Mouse (Mus musculus): Measurements from ENCODE around the gene Hcst.

The Hcst gene

GRCm38 (mm10) chr7:30419561-30420499 is at the start of gene Hcst:
Gene Hcst, minus strand, starts transcription at chr7:30419854.
- DNase-seq (ENCODE audit: low read depth, low spot score), result no peak

- no peak for DNase-seq (ENCODE audit: low read depth, low spot score)
Measured at GRCm38 (mm10) chr7:30464816-30465300, 45.2 kb upstream of the Hcst start.

- no peak for DNase-seq (ENCODE audit: low read depth, low spot score)
Measured at GRCm38 (mm10) chr7:30463996-30464395, 44.3 kb upstream of the Hcst start.

GRCm38 (mm10) chr7:30463568-30463967 is 43.9 kb upstream of the Hcst start:
- DNase-seq (ENCODE audit: low read depth, low spot score), result no peak

- no peak for DNase-seq (ENCODE audit: low read depth, low spot score)
Measured at GRCm38 (mm10) chr7:30459484-30459883, 39.8 kb upstream of the Hcst start.

GRCm38 (mm10) chr7:30457629-30458330 is 38.1 kb upstream of the Hcst start, which contains the start of the genes Kirrel2 and Nphs1:
Gene Kirrel2, minus strand, starts transcription at chr7:30457690.
Gene Nphs1, plus strand, starts transcription at chr7:30458315.
- no peak for DNase-seq (ENCODE audit: low read depth, low spot score)

GRCm38 (mm10) chr7:30456911-30457628 is 37.4 kb upstream of the Hcst start:
- no peak for DNase-seq (ENCODE audit: low read depth, low spot score)

- no peak for DNase-seq (ENCODE audit: low read depth, low spot score)
Measured at GRCm38 (mm10) chr7:30456487-30456886, 36.8 kb upstream of the Hcst start.

GRCm38 (mm10) chr7:30454259-30454658 is 34.6 kb upstream of the Hcst start:
- no peak for DNase-seq (ENCODE audit: low read depth, low spot score)

GRCm38 (mm10) chr7:30453766-30454165 is 34.1 kb upstream of the Hcst start:
- no peak for DNase-seq (ENCODE audit: low read depth, low spot score)

- no peak for DNase-seq (ENCODE audit: low read depth, low spot score)
Measured at GRCm38 (mm10) chr7:30453327-30453726, 33.7 kb upstream of the Hcst start.

- DNase-seq (ENCODE audit: low read depth, low spot score), result no peak
Measured at GRCm38 (mm10) chr7:30450241-30450640, 30.6 kb upstream of the Hcst start.

GRCm38 (mm10) chr7:30444971-30445751 is 25.5 kb upstream of the Hcst start, which contains the start of gene Aplp1:
Gene Aplp1, minus strand, starts transcription at chr7:30445535.
- no peak for DNase-seq (ENCODE audit: low read depth, low spot score)

GRCm38 (mm10) chr7:30444154-30444970 is 24.7 kb upstream of the Hcst start:
- no peak for DNase-seq (ENCODE audit: low read depth, low spot score)

GRCm38 (mm10) chr7:30443696-30444095 is 24.0 kb upstream of the Hcst start:
- no peak for DNase-seq (ENCODE audit: low read depth, low spot score)

GRCm38 (mm10) chr7:30440697-30441096 is 21.0 kb upstream of the Hcst start:
- no peak for DNase-seq (ENCODE audit: low read depth, low spot score)

- DNase-seq (ENCODE audit: low read depth, low spot score), result no peak
Measured at GRCm38 (mm10) chr7:30439734-30440133, 20.1 kb upstream of the Hcst start.

GRCm38 (mm10) chr7:30436879-30437278 is 17.2 kb upstream of the Hcst start:
- DNase-seq (ENCODE audit: low read depth, low spot score), result no peak

- DNase-seq (ENCODE audit: low read depth, low spot score), result no peak
Measured at GRCm38 (mm10) chr7:30435156-30435555, 15.5 kb upstream of the Hcst start.

- no peak for DNase-seq (ENCODE audit: low read depth, low spot score)
Measured at GRCm38 (mm10) chr7:30434701-30435100, 15.0 kb upstream of the Hcst start.

Data from forelimb bud, embryonic 11.5 days (tissue).